Mouse (Mus musculus): Measurements from ENCODE around the gene Oaz3.
A peak's percentile ranks its signal among the peaks of the same experiment; 100 is the strongest.

Gene Oaz3

DNA sequence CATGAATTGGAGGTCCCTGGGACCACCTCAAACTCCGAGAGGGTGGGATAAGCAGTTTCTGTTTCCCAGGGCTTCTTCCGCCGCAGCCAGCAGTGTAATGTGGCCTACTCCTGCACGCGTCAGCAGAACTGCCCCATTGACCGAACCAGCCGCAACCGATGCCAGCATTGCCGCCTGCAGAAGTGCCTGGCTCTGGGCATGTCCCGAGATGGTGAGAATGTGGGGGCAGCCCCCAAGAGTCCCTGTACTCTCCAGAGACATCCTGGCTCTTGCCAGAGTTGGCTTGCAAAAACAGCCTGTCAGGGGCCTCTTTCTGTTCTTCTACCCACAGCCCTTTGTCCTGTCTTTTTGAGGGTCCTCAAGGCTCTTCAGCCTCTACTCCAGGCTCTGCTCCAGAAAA is 56.3 kb downstream of the Oaz3 start:
- no peak for DNase-seq (ENCODE audit: low read depth)

DNA sequence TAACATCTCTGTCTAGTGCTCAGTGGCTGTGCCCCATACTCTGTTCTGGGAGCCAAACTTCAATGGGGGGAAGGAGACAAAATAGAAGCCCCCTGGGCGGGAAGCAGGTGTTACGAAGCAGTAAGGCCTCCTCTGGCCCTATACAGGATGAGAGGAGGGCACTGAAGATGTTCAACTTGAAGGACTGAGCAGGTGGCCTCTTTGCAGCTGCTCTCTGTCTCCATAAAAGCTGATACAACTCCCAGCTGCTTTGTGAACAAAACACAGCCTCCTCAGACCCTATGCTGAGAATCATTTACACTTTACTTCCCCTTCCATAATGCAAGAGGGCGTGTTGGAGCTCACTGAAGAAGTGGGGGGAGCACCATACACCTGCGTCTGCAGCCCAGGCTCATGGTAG is 57.0 kb downstream of the Oaz3 start:
- no peak for DNase-seq (ENCODE audit: low read depth)

DNA sequence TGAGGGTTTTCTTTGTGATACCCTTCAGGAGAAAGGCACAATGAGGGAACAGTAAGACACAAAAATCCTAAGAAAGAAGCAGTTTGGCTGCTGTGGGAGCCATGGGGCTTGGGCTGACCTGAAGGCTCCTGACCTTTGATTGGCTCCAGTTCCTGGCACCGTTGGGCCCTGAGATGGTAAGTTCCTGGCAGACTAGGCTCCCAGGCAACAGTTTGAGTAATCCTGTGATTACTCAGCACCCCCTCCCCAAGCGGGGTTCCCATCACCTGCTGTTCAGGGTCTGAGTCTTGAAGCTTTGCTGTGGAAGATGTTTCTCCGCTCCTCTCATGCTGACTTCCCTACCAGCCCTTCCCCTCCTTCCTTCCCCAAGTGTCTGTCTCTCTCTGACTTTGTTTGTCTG is 60.2 kb downstream of the Oaz3 start:
- peak; percentile 24 for DNase-seq (ENCODE audit: low read depth)
